Mouse (Mus musculus) adrenal gland (tissue): ENCODE data around the gene Kifc3.

Experiments used
- intact Hi-C: fragments of 180-260 bp; cut with DNase I; formaldehyde crosslinking; loops from one replicate; pipeline ENCODE4 v1.15.1; 2025

Gene Kifc3

DNA sequence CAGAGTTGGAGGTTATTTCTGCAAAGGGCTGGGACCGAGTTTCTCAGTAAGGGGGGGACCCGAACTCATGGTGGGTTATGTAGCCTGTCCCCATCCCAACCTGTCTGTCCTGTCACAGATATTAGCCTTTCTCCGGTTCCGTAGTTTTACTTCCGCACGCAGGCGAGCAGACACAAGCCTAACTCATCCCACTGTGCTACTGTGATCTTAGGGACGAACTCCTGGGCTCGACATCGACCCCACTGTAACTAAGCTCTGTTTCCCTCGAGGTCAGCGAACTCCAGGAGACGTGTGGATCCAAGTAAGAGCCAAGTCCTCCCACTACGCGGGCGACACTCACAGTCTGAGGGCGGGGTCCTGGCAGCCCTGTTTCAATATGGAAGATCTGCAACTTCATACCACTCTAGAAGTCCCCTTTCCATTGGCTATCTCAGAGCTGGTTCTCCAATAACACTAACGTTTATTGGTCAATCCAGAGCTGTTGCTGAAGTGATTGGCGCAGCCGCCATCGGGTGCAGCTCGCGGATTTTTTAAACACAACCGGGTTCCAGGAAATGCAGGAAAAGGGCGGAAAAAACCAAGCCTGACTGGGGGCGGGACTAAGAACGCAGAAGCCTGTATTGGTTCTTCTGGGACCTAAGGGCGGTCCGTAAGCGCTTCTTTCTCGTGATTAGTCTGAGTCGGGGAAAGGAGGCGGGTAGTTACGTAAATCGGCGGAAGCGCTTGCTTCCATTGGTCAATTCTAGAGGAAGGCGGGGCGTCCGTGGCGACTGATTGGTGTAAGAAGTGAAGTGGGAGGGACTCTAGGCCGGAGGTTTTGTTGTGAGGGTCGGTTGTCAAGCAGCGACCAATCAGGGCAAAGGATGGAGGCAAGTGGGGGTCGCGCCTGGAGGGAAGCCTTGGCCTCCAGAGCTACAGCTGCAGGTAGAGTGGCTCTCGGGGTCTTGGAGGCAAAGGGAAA lies 122.0 kb downstream of the Kifc3 start, which contains the start of gene Katnb1:
Gene Katnb1, plus strand, starts transcription at position 806 of the 961 bp plus-strand sequence.
- intact Hi-C loops: no loop called here

DNA sequence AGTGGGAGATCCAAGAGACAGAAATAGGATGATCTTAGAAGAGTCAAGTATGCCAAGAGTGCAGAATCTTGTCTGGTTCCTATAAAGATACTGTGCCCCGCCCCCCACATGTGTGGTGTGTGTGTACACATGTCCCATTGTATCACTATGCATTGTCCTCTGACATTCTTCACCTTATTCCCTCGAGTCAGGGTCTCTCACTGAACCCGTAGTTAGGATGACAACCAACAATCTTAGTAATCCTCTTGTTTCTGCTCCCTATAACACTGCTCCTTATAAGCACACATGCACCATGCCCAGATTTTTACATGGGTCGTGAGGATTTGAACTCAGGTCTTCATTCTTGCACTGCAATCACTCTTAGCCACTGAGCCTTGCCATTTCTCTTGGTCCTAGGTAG lies 123.3 kb downstream of the Kifc3 start:
- intact Hi-C loops: no loop called here

DNA sequence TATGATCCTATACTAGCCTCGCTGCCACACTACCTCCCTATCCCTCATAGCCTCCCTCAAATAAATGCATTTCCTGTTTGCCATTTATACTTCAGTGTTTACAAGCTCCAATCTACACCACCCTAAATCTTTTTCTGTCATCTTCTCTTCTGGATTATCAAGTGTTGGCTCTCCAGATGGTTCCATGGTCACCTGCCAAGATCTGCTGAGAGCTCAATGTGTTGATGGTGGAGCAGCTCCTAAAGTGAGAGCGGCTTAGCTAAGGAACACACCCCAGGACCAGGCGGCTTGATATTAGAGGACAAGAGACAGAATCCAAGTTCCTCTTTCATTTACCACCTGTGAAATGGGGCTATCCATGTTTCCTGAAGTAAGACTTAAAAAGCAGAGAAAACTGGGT lies 124.6 kb downstream of the Kifc3 start:
- intact Hi-C loops: no loop called here

DNA sequence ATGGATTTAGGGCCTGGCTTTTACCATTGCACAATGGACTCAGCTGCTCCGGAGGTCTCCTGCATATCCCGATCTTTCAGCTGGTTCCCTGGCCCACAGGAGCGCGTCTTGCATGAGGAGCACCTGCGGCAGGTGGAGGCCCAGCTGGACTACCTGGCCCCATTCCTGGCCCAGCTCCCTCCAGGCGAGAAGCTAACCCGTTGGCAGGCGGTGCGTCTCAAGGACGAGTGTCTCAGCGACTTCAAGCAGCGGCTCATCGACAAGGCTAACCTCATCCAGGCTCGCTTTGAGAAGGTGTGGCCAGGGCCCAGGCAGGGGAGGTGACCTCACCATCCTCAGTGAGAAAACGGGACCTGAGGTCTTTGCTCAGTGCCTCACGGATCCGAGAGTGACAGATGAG lies 126.5 kb downstream of the Kifc3 start:
- intact Hi-C loops: no loop called here

DNA sequence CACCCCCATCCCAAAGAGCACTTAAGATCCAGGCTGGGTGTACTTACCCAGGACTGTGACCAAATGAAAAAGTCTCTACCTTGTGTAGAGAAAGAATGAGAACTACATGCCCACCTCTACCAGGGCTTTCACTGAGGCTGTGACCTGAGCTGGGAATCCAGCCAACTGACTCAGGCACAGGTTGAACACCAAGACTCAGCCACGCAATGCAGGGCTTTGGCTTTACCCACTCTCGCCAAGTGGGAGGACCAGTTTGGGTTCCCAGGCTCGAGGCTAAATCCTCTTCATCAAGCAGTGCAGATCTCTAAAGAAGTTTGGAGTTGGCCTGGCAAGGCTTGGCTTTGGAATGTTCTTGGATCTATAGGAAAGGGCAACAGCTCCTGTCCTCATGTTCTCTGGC lies 127.1 kb downstream of the Kifc3 start:
- intact Hi-C loops: no loop called here

DNA sequence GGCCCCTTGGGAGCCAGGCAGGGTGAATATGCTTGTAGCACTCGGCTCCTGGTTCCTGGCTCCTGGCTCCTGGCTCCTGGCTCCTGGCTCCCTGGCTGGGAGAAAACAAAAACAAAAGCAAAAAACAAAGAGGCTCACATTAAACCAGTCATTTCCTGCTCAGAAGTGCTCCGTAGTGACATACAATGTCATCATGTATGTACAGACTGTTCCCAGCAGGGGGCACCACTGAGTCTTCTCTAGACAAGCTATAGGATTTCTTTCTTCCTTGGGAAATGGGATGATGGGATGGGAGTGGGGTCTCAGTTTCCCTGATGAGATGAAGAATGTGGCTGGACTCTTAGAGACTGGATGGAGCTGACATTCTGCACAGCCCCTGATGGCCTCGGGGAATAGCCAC lies 135.0 kb downstream of the Kifc3 start:
- intact Hi-C loops: no loop called here

DNA sequence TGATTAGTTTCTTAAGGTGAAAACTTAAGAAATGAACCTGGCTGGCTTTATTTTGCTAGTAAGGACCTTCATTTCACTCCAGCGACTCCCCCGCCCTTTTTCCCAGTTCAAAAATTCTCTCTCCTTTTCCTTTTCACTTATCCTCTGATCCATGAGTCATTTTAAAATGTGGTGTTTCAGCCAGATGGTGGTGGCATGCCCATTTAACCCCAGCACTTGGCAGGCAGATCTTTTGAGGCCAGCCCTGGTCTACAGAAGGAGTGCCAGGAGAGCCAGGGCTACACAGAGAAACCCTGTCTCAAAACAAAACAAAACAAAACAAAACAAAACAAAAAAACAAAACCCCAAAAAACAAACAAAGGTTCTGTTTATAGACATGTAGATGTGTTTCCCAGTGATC lies 138.1 kb downstream of the Kifc3 start:
- intact Hi-C loops: no loop called here

DNA sequence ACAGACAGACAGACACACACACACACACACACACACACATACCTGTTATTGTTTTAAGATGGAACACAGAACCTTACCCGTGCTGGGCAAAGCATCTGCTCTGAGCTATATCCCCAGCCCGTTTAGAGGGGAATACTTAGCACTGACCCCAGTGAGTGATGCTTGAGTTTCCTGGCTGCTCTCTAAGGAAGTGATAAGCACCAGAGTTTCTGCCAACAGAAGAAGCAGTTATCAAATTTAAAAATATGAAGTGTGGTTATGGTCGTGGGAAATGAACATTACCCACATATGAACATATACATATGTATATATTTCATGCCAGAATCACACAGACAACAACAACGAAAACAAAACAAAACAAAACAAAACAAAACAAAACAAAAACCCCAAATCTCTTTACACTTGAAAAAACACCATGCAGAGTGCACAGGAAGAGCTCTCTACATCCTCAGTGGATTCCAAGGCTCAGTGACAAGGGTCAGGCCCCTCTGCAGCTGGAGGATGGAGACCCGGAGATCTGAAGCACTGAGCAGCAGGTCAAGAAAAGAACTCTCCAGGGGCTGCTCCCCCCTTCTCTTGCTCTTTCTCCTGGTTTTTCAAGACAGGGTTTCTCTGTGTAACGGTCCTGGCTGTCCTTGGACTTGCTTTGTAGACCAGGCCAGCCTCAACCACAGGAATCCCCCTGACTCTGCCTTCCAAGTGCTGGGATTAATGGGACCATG lies 142.6 kb downstream of the Kifc3 start:
- intact Hi-C loops: no loop called here

DNA sequence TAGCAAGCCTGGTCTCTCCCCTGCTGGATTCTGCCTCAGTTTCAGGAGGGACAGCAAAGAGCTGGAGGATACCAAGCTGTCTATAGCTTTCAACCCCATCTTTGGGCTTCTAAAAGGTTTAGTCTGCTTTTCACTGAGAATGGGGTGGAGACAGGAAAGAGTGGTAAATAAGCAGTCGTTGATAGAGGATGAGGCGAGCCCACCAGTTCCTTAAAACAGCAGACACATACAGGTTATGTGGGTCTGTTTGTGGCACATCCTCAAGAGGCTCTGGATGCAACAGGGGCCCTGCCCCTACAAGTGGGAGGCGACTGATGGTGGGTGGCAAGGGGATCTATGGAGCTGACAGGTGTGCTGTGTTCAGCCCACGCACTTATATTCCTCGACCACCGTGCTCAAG lies 144.0 kb downstream of the Kifc3 start:
- intact Hi-C loops: no loop called here

DNA sequence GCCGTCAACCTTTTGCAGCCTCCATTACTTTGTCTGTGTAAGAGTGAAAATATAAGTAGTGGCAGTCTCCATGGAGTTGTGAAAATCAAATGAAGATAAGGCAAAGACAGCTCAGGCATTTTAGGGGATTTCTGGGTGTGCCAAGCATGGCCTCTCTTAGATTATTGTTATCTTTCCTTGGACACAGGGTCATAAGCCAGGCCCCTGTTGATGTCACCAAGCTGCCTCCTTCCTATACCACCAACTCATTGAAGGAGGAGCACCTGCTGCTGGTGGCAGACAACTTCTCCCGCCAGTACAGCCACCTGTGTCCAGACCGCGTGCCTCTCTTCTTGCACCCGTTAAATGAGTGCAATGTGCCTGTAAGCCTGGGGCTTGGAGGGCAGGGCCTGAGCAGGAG lies 146.2 kb downstream of the Kifc3 start:
- intact Hi-C loops: no loop called here

DNA sequence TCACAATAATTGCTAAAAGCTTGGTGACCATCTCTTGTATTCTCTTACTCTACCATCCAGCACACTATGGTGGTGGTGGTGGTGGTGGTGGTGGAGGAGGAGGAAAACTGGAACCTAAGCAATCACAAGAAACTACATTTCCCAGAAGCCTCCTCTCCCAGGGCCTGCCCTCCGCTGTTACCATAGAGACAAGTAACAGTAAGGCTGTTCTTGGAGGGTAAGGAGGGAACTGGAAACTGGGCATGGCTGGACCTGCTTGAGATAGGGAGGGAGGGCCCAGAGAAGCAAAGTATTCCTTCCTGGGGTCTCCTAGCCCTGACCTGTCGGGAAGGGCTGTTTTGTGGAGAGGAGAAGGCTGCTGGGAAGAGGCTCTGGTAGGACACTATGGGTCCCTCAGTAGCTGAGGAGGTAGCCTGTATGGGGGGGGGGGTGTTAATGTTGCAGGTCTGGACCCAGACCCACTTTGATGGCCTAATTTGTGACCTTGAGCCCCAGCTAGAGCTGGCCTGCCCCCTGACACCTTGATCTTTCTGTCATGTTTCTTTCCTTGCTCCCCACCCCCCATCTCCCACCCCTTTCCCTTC lies 147.6 kb downstream of the Kifc3 start, which contains the start of gene Drc7:
Gene Drc7, plus strand, starts transcription at position 177 of the 584 bp plus-strand sequence.
- intact Hi-C loops: no loop called here

DNA sequence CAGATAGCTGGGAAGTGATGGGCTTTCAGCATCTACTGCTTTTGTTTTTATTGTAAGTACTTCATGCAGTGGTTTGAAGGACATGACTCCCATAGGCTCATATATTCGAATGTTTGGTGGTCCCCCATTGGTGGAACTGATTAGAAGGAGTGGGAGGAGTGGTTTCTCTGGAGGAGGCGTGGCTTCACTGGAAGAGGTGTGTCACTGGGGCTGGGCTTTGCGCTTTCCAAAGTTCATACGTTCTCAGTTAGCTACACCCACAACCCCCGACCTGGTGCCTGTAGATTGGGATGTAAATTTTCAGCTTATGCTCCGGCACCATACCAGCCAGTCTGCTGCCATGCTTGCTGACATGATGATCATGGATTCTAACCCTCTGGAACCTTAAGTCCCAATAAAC lies 148.2 kb downstream of the Kifc3 start:
- intact Hi-C loops: no loop called here
